Mouse (Mus musculus) myocyte (in vitro differentiated cells): ENCODE data around the gene Ccl6. TPM values are rescaled to one million over a fixed set of nuclear protein-coding genes. Genes with fewer than 3 reads are reported as not detected.
A peak's percentile ranks its signal among the peaks of the same experiment; 100 is the strongest.

Source experiments
- H3K27me3 ChIP-seq: one replicate; pipeline ENCODE4 v1.6.1; 2011; ENCODE audit not compliant: control insufficient read depth, insufficient read depth, insufficient read length
- H3K36me3 ChIP-seq: one replicate; pipeline ENCODE4 v1.6.1; 2011; ENCODE audit not compliant: control insufficient read depth, insufficient read depth
- H3K4me2 ChIP-seq: one replicate; pipeline ENCODE4 v1.6.1; 2011; ENCODE audit warnings: low read depth, control low read depth
- H3K4me3 ChIP-seq: one replicate; pipeline ENCODE4 v1.5.1; 2011; ENCODE audit warnings: mild to moderate bottlenecking, control low read depth, moderate library complexity
- H3K79me2 ChIP-seq: one replicate; pipeline ENCODE4 v1.6.1; 2011; ENCODE audit not compliant: control insufficient read depth, insufficient read depth
- H3ac ChIP-seq: one replicate; pipeline ENCODE4 v1.6.1; 2011; ENCODE audit not compliant: control insufficient read depth, insufficient read length
- CEBPB ChIP-seq: IDR thresholded peaks from 2 replicates; pipeline ENCODE4 v1.6.1; 2011; ENCODE audit warnings: mild to moderate bottlenecking, moderate library complexity; ENCODE audit not compliant: poor library complexity, insufficient read depth, severe bottlenecking
- E2F4 ChIP-seq: IDR thresholded peaks from one replicate; pipeline ENCODE4 v1.6.1; 2011; ENCODE audit warnings: mild to moderate bottlenecking, control low read depth, moderate library complexity; ENCODE audit not compliant: insufficient read depth
- MAX ChIP-seq: IDR thresholded peaks from one replicate; pipeline ENCODE4 v1.6.1; 2011; ENCODE audit warnings: low read depth, mild to moderate bottlenecking, control low read depth
- MYOD1 ChIP-seq, 3 experiments: IDR thresholded peaks; one replicate each; pipeline ENCODE4 v1.6.1; 2011; ENCODE audit warnings: control low read depth in 2 of 3, low read depth in 2 of 3, mild to moderate bottlenecking in 2 of 3, moderate library complexity in 1 of 3; ENCODE audit not compliant: insufficient read length in 2 of 3, control insufficient read depth in 1 of 3
- MYOG ChIP-seq, 3 experiments: IDR thresholded peaks; one replicate each; pipeline ENCODE4 v1.6.1; 2011; ENCODE audit warnings: control low read depth in 2 of 3, low read depth in 2 of 3, mild to moderate bottlenecking in 2 of 3; ENCODE audit not compliant: insufficient read length in 2 of 3, control insufficient read depth in 1 of 3, insufficient read depth in 1 of 3
- POLR2A ChIP-seq: IDR thresholded peaks from one replicate; pipeline ENCODE4 v1.6.1; 2011; ENCODE audit warnings: low read depth, mild to moderate bottlenecking, control low read depth, moderate library complexity; ENCODE audit not compliant: insufficient read length
- POLR2AphosphoS2 ChIP-seq: IDR thresholded peaks from one replicate; pipeline ENCODE4 v1.6.1; 2011; ENCODE audit warnings: low read depth, control low read depth; ENCODE audit not compliant: insufficient read length
- REST ChIP-seq: IDR thresholded peaks from one replicate; pipeline ENCODE4 v1.6.1; 2011; ENCODE audit warnings: mild to moderate bottlenecking, control low read depth, moderate library complexity; ENCODE audit not compliant: insufficient read depth, insufficient read length
- SRF ChIP-seq: IDR thresholded peaks from one replicate; pipeline ENCODE4 v1.6.1; 2011; ENCODE audit warnings: low read depth; ENCODE audit not compliant: control insufficient read depth, insufficient read length
- TCF12 ChIP-seq: IDR thresholded peaks from one replicate; pipeline ENCODE4 v1.6.1; 2011; ENCODE audit warnings: mild to moderate bottlenecking, control low read depth; ENCODE audit not compliant: poor library complexity, insufficient read depth, severe bottlenecking
- TCF3 ChIP-seq: IDR thresholded peaks from one replicate; pipeline ENCODE4 v1.6.1; 2011; ENCODE audit warnings: low read depth, control low read depth; ENCODE audit not compliant: insufficient read length
- USF1 ChIP-seq: IDR thresholded peaks from one replicate; pipeline ENCODE4 v1.6.1; 2011; ENCODE audit warnings: low read depth, mild to moderate bottlenecking, control low read depth, moderate library complexity
- polyA plus RNA-seq: library from polyadenylated mRNA; unstranded; fragments of >200 nt; fragmentation: generic; extraction: Trizol; gene quantifications from one replicate; pipeline ENCODE4 v1.2.1, GENCODE M21; 2012; ENCODE audit warnings: missing spikeins

Ccl6 gene
- polyA plus RNA-seq, 1 experiment, result 0.04 TPM

GRCm38 (mm10) chr11:83568061-83568460 lies 24.8 kb downstream of the Ccl6 start:
- Histone ChIP-seq H3K27me3 (no peaks in the 10 kb centered on the region), H3ac (no peak overlapping the region), H3K4me3 (no peak overlapping the region), H3K4me2 (no peak overlapping the region), H3K79me2 (no peaks in the 10 kb centered on the region), H3K36me3 (no peaks in the 10 kb centered on the region)
- TF ChIP-seq CEBPB (no peak), TCF12 (no peak), MYOD1 (IDR thresholded peaks at IDR 0.05; ENCODE audit: control insufficient read depth in 1 of 3, insufficient read length in 2 of 3, low read depth in 2 of 3) (no peak), MYOG (IDR thresholded peaks at IDR 0.05; ENCODE audit: control insufficient read depth in 1 of 3, insufficient read depth in 1 of 3, insufficient read length in 2 of 3, low read depth in 2 of 3) (no peak), POLR2AphosphoS2 (no peak), POLR2A (no peak), TCF3 (no peak), MAX (no peak), E2F4 (no peak), REST (no peak), USF1 (no peak), SRF (no peak)

GRCm38 (mm10) chr11:83567311-83567710 lies 25.6 kb downstream of the Ccl6 start:
- H3K79me2 ChIP-seq, result no peaks in the 10 kb centered on the region
- no peak overlapping the region for H3K4me3 ChIP-seq
- no peak overlapping the region for H3ac ChIP-seq
- no peak overlapping the region for H3K4me2 ChIP-seq
- TF ChIP-seq REST (no peak), USF1 (no peak), E2F4 (no peak), POLR2A (no peak), MYOG (IDR thresholded peaks at IDR 0.05; ENCODE audit: control insufficient read depth in 1 of 3, insufficient read depth in 1 of 3, insufficient read length in 2 of 3, low read depth in 2 of 3) (no peak), CEBPB (no peak), POLR2AphosphoS2 (no peak), MAX (no peak), SRF (no peak), TCF3 (no peak), TCF12 (no peak), MYOD1 (IDR thresholded peaks at IDR 0.05; ENCODE audit: control insufficient read depth in 1 of 3, insufficient read length in 2 of 3, low read depth in 2 of 3) (no peak)
- H3K27me3 ChIP-seq, result no peaks in the 10 kb centered on the region
- H3K36me3 ChIP-seq, result no peaks in the 10 kb centered on the region

GRCm38 (mm10) chr11:83566617-83567016 lies 26.3 kb downstream of the Ccl6 start:
- TF ChIP-seq POLR2A, result no peak
- no peak for TF ChIP-seq E2F4
- TF ChIP-seq TCF3, result no peak
- TF ChIP-seq MAX, result no peak
- H3ac ChIP-seq, result no peak overlapping the region

GRCm38 (mm10) chr11:83563754-83564153 lies 29.1 kb downstream of the Ccl6 start:
- TF ChIP-seq USF1 (peak; percentile 86), POLR2A (no peak)
- Histone ChIP-seq H3K4me2 (peak overlapping the region; percentile 42), H3K79me2 (no peaks in the 10 kb centered on the region), H3K36me3 (no peaks in the 10 kb centered on the region), H3K27me3 (no peaks in the 10 kb centered on the region), H3ac (no peak overlapping the region), H3K4me3 (no peak overlapping the region)

More at GRCm38 (mm10) chr11:83566617-83567016, 26.3 kb downstream of the Ccl6 start:
- Histone ChIP-seq H3K27me3 (no peaks in the 10 kb centered on the region), H3K36me3 (no peaks in the 10 kb centered on the region), H3K4me3 (no peak overlapping the region), H3K79me2 (no peaks in the 10 kb centered on the region), H3K4me2 (no peak overlapping the region)

GRCm38 (mm10) chr11:83562311-83562887 lies 30.5 kb downstream of the Ccl6 start:
- TF ChIP-seq USF1, result no peak
- no peak for TF ChIP-seq TCF12
- no peak for TF ChIP-seq MYOD1 (IDR thresholded peaks at IDR 0.05; ENCODE audit: control insufficient read depth in 1 of 3, insufficient read length in 2 of 3, low read depth in 2 of 3)
- TF ChIP-seq MYOG (IDR thresholded peaks at IDR 0.05; ENCODE audit: control insufficient read depth in 1 of 3, insufficient read depth in 1 of 3, insufficient read length in 2 of 3, low read depth in 2 of 3), result no peak
- no peak for TF ChIP-seq TCF3
- TF ChIP-seq E2F4, result no peak
- no peak for TF ChIP-seq POLR2A
- H3K27me3 ChIP-seq, result no peaks in the 10 kb centered on the region
- no peaks in the 10 kb centered on the region for H3K79me2 ChIP-seq
- H3ac ChIP-seq, result no peak overlapping the region
- no peak overlapping the region for H3K4me2 ChIP-seq
- no peak overlapping the region for H3K4me3 ChIP-seq
- H3K36me3 ChIP-seq, result no peaks in the 10 kb centered on the region
